Mouse (Mus musculus) small intestine, adult 2 months (tissue): ENCODE data around the gene Sacs.

ENCODE experiments used
- CTCF ChIP-seq: fragments of 200-500 bp; IDR thresholded peaks from 2 replicates; pipeline ENCODE4 v1.5.1; 2012; ENCODE audit warnings: low read depth, mild to moderate bottlenecking, control low read depth, inconsistent platforms, low read length, moderate library complexity, mixed read lengths; ENCODE audit not compliant: insufficient replicate concordance, insufficient read length; ENCODE audit errors: extremely low read depth
- POLR2A ChIP-seq: fragments of 200-500 bp; IDR thresholded peaks from 2 replicates; pipeline ENCODE4 v1.6.1; 2012; ENCODE audit warnings: low read depth, mild to moderate bottlenecking, control low read depth, inconsistent platforms, low read length, moderate library complexity

DNA sequence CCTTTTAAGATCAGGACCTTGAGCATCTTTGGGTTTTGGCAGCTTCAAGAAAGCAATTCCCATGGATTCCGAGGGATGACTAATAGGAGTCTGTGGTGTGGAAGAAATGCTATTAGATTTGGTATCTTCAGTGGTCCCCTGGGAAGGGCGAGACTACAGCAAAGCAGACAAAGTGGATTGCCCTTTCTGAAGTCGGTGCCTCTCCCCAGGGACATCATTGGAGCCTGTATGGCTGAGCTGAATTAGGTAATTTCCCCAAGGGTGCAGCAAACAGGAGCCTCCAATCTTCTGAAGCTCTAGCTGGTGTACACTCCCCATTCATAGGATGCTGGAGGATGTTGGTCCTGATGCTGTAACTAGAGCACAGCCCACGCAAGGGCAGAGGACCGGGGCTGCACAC, 847 bp upstream of the Sacs start:
- TF ChIP-seq CTCF (no peak), POLR2A (no peak)
